Mouse (Mus musculus) midbrain, postnatal 0 days (tissue): Measurements from ENCODE around the gene Trio. TPM values are rescaled to one million over a fixed set of nuclear protein-coding genes. Genes with fewer than 3 reads are reported as not detected.
A peak's percentile ranks its signal among the peaks of the same experiment; 100 is the strongest.

Source experiments
- ATAC-seq: fragments of 200-750 bp; cut with Nextera tagmentation; 2 replicates; pipeline ENCODE4 v1.8.0; 2017; ENCODE audit warnings: moderate number of reproducible peaks, mild to moderate bottlenecking, moderate TSS enrichment, moderate library complexity; ENCODE audit not compliant: low FRiP score
- DNase-seq: peaks from one replicate; pipeline ENCODE4 v3.0.0-alpha.2; 2015; ENCODE audit warnings: low spot score
- H3K27ac ChIP-seq: fragments of 300-500 bp; sonication (generic); 2 replicates; pipeline ENCODE4 v1.5.1; 2014; ENCODE audit warnings: low read depth, mild to moderate bottlenecking, low read length, mixed read lengths
- H3K27me3 ChIP-seq: fragments of 300-500 bp; sonication (generic); 2 replicates; pipeline ENCODE4 v1.6.1; 2014; ENCODE audit warnings: low read length, control low read depth, mixed read lengths; ENCODE audit not compliant: insufficient read depth
- H3K36me3 ChIP-seq: fragments of 300-500 bp; sonication (generic); 2 replicates; pipeline ENCODE4 v1.6.1; 2014; ENCODE audit warnings: low read length, control low read depth, mixed read lengths; ENCODE audit not compliant: insufficient read depth
- H3K4me1 ChIP-seq: fragments of 300-500 bp; sonication (generic); 2 replicates; pipeline ENCODE4 v1.6.1; 2014; ENCODE audit warnings: mild to moderate bottlenecking, control low read depth, antibody characterized with exemption, low read length, mixed read lengths; ENCODE audit not compliant: insufficient read depth
- H3K4me2 ChIP-seq: fragments of 300-500 bp; sonication (generic); 2 replicates; pipeline ENCODE4 v1.6.1; 2014; ENCODE audit warnings: low read depth, mild to moderate bottlenecking, low read length, mixed read lengths; ENCODE audit not compliant: poor library complexity, severe bottlenecking
- H3K4me3 ChIP-seq: fragments of 300-500 bp; sonication (generic); 2 replicates; pipeline ENCODE4 v1.5.1; 2014; ENCODE audit warnings: low read depth, mild to moderate bottlenecking, low read length, moderate library complexity
- H3K9ac ChIP-seq: fragments of 300-500 bp; sonication (generic); replicated peaks from 2 replicates; pipeline ENCODE4 v1.6.1; 2014; ENCODE audit warnings: mild to moderate bottlenecking, low read length, moderate library complexity, mixed read lengths; ENCODE audit not compliant: poor library complexity, severe bottlenecking
- H3K9me3 ChIP-seq: fragments of 300-500 bp; sonication (generic); 2 replicates; pipeline ENCODE4 v1.6.1; 2016; ENCODE audit warnings: low read length, control low read depth
- CTCF ChIP-seq: IDR thresholded peaks from 2 replicates; pipeline ENCODE4 v1.5.1; 2016; ENCODE audit warnings: antibody characterized with exemption, mild to moderate bottlenecking
- WGBS: fragments of 180-500 bp; shearing (Covaris S2); extraction: QIAGEN DNeasy Blood & Tissue Kit; methylation state at CpG from one replicate; pipeline ENCODE4 v1.1.7; 2014; 5-methylcytosine and 5-hydroxymethylcytosine counted together
- polyA plus RNA-seq: library from polyadenylated mRNA; unstranded; fragments of >200 nt; fragmentation: Nextera tagmentation; extraction: Ambion mirVana; gene quantifications from 2 replicates; pipeline ENCODE4 v1.2.1, GENCODE M21; 2015
- total RNA-seq: library from RNA; depleted of rRNA; stranded (reverse); fragments of >200 nt; gene quantifications from 2 replicates; pipeline ENCODE4 v1.2.3, GENCODE M21; 2014

The Trio gene
- total and polyA plus RNA-seq, 2 experiments from 2014 or later: 23.3 to 213 TPM

GRCm38 (mm10) chr15:28060977-28061376 lies 35.3 kb upstream of the Trio start:
- H3K36me3 ChIP-seq: no peaks in the 10 kb centered on the region
- no peak for TF ChIP-seq CTCF
- H3K4me2 ChIP-seq: no peak overlapping the region
- no peaks in the 10 kb centered on the region for H3K4me1 ChIP-seq
- no peaks in the 10 kb centered on the region for H3K9me3 ChIP-seq
- no peaks in the 10 kb centered on the region for H3K27me3 ChIP-seq
- H3K27ac ChIP-seq: no peak overlapping the region
- no peak overlapping the region for H3K4me3 ChIP-seq
- no peak for DNase-seq
- 68% methylated on average over 5 of the region's 5 CpGs for WGBS
- ATAC-seq: no peak
- H3K9ac ChIP-seq: no peak overlapping the region

- Histone ChIP-seq H3K9me3 (no peaks in the 10 kb centered on the region), H3K4me3 (no peak overlapping the region), H3K27me3 (no peaks in the 10 kb centered on the region), H3K36me3 (no peaks in the 10 kb centered on the region), H3K4me1 (no peaks in the 10 kb centered on the region), H3K4me2 (no peak overlapping the region), H3K27ac (no peak overlapping the region), H3K9ac (no peak overlapping the region)
- no peak for TF ChIP-seq CTCF
- DNase-seq (peak; percentile 50), ATAC-seq (peak; percentile 60; the same call in 1 of the 2 replicates)
- WGBS: 18% methylated on average over 6 of the region's 6 CpGs
Observed at GRCm38 (mm10) chr15:28060423-28060822, 34.8 kb upstream of the Trio start.

GRCm38 (mm10) chr15:28057545-28057944 lies 31.9 kb upstream of the Trio start:
- WGBS: 19% methylated on average over 5 of the region's 5 CpGs

GRCm38 (mm10) chr15:28054731-28055130 lies 29.1 kb upstream of the Trio start:
- ATAC-seq: no peak
- no peak overlapping the region for H3K4me2 ChIP-seq
- no peak overlapping the region for H3K27ac ChIP-seq
- no peaks in the 10 kb centered on the region for H3K27me3 ChIP-seq
- TF ChIP-seq CTCF: no peak
- H3K4me3 ChIP-seq: no peak overlapping the region
- H3K4me1 ChIP-seq: 0 out of 2 replicates have a peak, but pooled peaks cover 2% of the 10 kb centered on the region
- H3K9ac ChIP-seq: no peak overlapping the region
- DNase-seq: no peak
- H3K9me3 ChIP-seq: no peaks in the 10 kb centered on the region
- 100% methylated on average over 1 of the region's 1 CpGs for WGBS
- H3K36me3 ChIP-seq: no peaks in the 10 kb centered on the region

More at GRCm38 (mm10) chr15:28057545-28057944, 31.9 kb upstream of the Trio start:
- ATAC-seq (no peak), DNase-seq (no peak)
- H3K9ac ChIP-seq: no peak overlapping the region
- H3K9me3 ChIP-seq: no peaks in the 10 kb centered on the region
- no peak for TF ChIP-seq CTCF
- H3K36me3 ChIP-seq: no peaks in the 10 kb centered on the region
- H3K27ac ChIP-seq: no peak overlapping the region
- H3K27me3 ChIP-seq: no peaks in the 10 kb centered on the region
- no peak overlapping the region for H3K4me3 ChIP-seq
- H3K4me1 ChIP-seq: no peaks in the 10 kb centered on the region
- no peak overlapping the region for H3K4me2 ChIP-seq

- no peak for TF ChIP-seq CTCF
- H3K36me3 ChIP-seq: no peaks in the 10 kb centered on the region
- DNase-seq: no peak
- H3K27ac ChIP-seq: no peak overlapping the region
- H3K9ac ChIP-seq: no peak overlapping the region
- 62% methylated on average over 1 of the region's 1 CpGs for WGBS
- no peaks in the 10 kb centered on the region for H3K27me3 ChIP-seq
- ATAC-seq: no peak
- H3K9me3 ChIP-seq: no peaks in the 10 kb centered on the region
- 0 out of 2 replicates have a peak, but pooled peaks cover 2% of the 10 kb centered on the region for H3K4me1 ChIP-seq
- no peak overlapping the region for H3K4me2 ChIP-seq
- no peak overlapping the region for H3K4me3 ChIP-seq
Observed at GRCm38 (mm10) chr15:28054111-28054510, 28.5 kb upstream of the Trio start.

- no peak for ATAC-seq
- Histone ChIP-seq H3K9me3 (no peaks in the 10 kb centered on the region), H3K9ac (no peak overlapping the region), H3K4me2 (no peak overlapping the region), H3K4me1 (0 out of 2 replicates have a peak, but pooled peaks cover 2% of the 10 kb centered on the region), H3K36me3 (no peaks in the 10 kb centered on the region), H3K4me3 (no peak overlapping the region), H3K27me3 (no peaks in the 10 kb centered on the region), H3K27ac (no peak overlapping the region)
- TF ChIP-seq CTCF: no peak
- 45% methylated on average over 6 of the region's 6 CpGs for WGBS
- no peak for DNase-seq
Observed at GRCm38 (mm10) chr15:28053226-28053625, 27.6 kb upstream of the Trio start.
